Mouse (Mus musculus) embryo, embryonic 9.5 days (tissue): ENCODE measurements at regions not wholly inside any gene's neighbourhood (a gene's known extent, or its start where the extent isn't known, plus 50 kb on each side); places are given as distances from the start of the nearest gene placed in this dataset.

ENCODE experiments used
- DNase-seq: peaks from one replicate; pipeline ENCODE4 v3.0.0-alpha.2; 2017; ENCODE audit errors: extremely low spot score

DNA sequence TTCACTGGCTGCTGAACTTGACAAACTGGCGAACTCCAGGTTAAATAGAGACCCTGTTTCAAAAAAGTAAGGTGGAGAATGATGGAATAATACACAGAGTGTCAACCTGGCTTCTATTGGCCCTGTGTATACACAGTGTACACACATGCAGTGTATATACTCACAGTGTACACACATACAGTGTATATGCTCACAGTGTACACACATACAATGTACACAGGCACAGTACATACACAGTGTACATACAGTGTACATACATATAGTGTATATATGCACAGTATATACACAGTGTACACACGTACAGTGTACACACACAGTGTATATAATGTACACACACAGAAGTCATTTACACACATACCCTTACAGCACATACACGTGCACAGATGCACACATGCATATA, 52.4 kb upstream of the Aldh1b1 start:
- DNase-seq = no peak

DNA sequence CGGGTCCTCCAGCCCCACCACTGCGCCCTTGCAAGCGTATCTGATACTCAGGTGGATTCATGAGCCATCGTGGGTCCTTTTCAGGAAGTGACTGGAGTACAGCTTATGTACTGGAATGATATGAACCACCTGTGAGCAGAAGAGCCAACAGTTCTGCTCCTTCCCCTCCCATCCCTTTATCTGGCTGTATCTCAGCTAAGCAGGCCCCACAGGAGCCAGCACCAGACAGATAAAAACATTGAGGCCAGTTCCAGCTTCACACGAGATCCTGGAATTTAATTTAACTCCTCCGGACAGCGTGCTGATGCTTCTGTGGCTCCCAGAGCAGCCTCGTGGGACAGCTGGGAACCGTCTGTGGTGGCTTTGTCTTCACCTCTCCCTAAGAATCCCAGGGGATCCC, 53.1 kb upstream of the Aldh1b1 start:
- DNase-seq = no peak

DNA sequence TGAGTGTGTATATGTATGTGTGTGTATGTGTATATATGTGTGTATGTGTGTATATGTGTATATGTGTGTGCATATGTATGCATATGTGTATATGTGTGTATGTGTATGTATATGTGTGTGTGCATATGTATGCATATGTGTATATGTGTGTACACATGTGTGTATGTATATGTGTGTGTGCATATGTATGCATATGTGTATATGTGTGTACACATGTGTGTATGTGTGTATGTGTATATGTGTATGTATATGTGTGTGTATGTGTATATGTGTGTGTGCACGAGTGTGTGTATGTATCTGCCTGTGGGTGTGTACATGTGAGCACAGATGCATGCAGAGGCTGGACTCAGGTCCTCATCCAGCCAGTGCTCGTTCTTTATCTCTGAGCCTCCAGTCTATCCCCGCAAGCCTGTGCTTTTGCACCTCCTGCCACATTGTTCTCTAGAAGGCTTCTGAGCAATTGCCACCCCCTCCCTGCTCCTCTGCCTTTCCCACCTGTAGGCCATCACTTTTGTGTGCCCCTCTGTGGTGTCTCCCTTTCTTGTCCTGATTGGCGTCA, 53.9 kb upstream of the Aldh1b1 start:
- no peak for DNase-seq

DNA sequence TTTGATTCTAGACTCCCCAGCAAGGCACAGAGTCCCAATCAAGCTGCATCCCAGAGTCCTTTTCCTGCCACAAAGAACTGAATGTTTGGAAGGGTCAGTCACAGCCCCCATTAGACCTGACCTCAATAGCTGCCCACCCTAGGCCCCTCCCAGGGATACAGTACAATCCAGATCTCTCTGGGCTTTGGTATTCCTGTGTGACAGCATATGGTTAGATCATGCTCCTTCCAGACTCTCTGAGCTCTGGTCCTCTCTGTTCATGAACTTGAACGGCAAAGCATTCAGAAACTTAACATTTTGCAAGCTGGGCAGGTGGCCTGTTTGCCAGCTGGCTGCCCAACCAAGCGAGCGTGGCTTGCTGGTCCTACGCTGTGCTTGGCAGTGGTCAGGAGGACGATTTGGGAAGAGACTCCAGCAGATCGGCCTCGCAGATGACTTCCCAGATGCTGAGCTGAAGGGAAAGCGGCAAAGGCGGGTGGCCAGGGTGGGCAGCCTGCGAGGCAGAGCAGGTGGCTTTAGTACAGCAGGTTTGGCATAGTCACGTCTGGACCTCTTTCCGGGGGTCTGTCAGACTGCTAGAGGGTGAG, 58.0 kb upstream of the Aldh1b1 start:
- DNase-seq = no peak

DNA sequence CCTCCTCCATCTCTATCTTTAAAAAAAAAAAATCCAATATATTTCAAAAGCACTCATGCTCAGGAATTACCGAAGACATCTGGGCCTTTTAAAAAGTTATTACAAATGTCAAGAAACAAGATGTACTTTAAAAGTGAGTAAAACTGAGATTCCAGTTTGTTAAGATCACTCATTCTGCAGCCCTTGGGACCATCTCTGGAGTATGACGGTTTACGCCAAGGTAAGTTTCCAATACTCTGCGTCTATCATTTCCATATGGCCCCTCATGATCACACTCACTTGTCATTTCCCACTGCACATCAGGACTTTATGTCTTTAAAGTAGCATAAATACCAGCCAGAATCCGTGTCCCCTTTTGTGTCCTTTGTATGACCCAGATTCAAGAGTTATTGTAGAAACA, 58.5 kb upstream of the Aldh1b1 start:
- DNase-seq = no peak

DNA sequence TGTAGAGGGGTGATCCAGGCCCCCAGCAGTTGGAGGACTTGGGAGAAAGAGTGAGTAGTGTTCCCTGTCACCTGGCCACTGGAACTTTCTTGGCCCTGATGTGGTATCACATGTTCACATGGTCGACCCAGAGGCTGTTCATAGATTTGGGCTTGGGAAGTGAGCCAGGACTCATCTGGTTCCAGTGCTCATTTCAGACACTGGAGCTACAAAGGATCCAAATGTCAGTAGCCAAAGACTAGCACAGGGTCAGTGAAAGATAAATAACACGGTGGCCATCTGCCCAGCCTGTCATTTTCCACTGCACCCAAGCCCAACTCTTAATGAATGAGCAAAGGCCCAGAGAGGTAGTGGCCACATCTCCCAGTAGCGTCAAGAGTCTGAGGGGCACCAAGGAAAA, 59.1 kb upstream of the Aldh1b1 start:
- DNase-seq = no peak

DNA sequence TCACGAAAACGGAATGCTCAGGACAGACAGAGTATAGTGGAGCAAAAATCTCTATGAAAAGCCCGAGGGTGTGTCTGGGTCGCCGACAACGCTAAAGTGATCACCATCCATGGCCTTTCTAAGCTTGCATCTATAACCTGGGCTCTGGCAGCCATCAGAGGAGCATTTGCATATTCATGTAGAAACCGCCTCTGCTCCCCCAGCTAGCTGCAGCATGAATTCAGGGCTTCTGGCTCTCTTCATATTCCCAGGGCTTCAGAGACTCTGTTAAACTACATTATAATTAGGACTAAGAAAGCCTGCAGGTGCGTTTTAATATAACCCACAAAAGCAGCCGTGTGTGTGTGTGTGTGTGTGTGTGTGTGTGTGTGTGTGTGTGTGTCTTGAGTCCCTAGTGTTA, 59.7 kb upstream of the Aldh1b1 start:
- DNase-seq = no peak

DNA sequence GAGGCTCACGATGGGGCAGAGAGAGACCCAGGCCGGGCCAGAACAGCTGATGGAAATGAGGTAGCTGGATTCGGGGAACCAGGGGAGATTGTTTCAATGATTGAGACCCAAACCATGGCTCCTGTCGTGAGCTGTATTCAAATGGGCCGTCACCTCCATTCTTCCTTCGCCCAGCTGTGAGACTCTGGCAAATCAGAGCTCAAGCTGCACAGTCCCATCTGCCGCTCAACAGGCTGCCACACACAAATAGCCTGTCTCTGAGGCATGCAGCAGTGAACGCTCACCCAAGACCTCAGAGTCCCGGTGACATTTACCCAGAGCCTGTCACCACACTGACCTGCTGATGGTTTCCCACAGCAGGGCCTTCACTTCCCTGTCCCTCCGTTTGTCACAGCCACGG, 60.1 kb upstream of the Aldh1b1 start:
- no peak for DNase-seq

DNA sequence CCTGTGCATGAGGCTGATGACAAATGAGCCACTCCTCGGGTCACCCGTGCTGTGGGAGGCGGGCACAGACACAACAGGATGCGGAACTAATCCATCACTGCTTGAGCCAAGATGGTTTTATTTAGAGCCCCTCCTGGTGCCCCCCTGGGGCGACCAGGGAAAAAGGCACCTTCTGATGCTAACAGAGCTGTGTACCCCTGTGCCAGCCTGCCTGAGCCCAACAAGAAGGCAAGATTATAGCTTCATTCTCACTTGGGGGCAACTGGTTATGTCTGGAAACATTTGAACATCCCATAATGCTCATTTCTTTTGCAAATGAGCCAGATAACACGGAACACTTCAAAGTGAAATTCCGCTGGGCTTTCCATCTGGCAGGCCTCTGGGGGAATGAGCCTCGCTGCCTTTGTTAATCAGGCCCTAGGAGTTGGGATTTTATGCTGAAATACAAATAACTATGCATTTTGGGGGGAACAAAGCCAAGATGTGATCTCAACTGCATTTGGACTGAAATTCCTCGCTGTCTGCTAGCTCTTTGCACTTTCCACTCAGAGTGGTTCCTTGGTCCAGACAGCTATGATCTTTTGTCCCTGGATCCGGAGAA, 62.5 kb upstream of the Aldh1b1 start:
- no peak for DNase-seq

DNA sequence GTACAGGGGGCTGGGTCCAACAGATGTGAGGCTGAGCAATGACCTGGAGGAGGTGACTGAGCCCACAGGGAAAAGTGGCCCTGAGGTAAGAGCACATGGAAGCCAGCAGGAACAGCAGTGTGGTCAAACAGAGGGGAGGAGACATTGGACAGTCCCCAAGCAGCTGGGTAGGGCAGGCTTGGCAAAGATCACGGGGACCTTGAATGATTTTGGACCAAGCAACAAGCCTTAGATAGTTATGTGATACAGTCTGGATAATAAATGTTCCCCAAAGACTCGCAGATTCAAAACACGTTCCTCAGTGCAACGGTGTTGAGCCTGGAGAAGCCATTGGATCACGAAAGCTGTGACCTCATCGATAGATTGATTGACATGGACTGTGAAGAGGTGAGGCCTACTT, 64.8 kb upstream of the Aldh1b1 start:
- no peak for DNase-seq

DNA sequence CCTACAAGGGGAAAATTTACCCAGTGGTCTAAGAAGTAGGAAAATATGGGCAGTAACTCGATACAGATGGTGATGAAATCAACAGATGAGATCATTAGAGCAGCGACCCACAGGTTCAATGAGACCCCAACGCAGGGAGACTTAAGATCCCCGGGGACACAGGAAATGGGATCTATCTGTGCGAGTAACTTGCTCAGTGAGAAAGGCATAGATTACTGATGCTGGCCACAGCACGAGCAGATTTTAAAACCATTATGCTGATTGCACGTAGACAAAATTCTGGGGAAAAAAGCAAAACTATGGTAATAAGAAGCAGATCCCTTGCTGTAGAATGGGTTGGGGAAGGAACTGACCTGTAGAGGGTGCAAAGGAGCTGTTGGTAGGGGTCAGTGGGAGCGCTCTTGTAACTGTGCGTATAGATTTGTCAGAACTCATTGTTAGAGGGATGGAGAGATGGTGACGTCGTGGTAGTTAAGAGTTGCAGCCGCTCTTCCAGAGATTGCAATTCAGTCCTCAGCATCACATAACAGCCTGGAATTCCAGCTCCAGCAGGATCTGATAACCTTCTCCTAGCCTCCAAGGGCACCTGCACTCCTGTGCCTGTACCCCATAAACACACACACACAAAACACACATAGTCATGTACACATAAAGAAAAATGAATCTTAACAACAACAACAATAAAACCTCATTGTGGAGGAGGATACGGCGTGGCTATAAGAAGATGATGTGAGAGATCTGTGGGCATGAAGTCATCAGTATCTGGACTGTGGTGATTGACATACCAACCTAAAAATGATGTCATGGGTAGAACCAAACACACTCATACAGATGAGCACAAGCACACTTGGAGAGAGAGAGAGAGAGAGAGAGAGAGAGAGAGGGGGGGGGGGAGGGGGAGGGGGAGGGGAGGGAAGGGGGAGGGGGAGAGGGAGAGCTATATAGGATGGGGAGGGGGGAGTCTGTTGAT, 67.7 kb upstream of the Aldh1b1 start:
- DNase-seq = peak; percentile 46

DNA sequence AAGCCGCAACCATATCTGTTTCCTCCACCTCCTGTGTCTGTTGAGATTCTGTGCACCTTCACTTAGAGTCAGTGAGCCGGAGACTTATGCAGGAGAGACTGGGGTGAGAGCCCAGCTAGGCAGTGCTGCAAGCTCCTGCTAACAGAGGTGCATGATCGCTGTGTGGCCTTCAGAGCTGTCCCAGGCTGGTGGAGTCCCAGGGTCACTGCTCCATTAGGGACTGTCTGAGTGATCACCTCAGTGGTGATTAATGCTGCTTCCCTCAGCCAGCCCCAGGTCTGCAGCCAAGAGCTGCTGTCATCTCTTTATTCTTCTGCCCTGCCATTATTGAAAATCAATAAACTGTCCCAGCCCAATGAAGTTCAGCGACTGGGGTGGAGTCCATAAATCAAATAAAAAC, 69.0 kb upstream of the Aldh1b1 start:
- DNase-seq = no peak

DNA sequence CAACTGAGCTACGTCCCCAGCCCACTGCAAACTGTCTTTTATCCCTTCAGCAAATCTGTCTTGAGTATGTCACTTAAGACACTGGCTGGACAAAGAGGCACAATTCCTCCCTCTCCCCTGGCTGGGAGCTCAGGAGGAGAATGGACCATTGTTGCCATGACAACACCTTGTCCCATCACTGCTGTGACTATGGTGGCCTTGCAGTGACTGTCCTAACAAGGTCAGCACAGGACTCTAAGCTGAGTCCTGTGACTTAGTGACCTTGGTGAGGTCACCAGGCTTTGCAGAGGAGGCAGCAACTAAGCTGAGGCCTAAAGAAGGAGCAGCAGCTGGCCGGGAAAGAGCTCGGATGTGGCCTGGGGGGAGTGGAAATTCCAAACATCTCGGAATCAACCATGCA, 70.0 kb upstream of the Aldh1b1 start:
- peak; percentile 38 for DNase-seq

DNA sequence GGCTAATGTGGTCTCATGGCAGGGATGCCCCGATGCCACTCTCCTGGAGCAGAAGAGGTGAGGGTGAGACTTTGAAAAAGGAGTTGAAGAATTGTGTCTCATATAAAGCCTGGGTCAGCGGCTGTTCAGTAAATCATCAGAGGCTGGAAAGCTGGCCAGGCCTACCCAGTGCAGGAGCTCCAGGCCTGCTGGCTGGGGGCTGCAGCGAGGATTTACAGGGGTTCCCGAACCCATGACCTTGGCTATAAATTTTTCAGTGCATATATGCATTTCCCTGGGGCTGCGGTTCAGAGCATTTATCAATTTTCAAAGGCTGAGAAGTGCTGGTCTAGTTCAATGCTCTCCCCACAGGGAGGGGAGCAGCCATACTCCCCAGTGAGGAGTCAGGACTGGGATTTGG, 70.9 kb upstream of the Aldh1b1 start:
- no peak for DNase-seq

DNA sequence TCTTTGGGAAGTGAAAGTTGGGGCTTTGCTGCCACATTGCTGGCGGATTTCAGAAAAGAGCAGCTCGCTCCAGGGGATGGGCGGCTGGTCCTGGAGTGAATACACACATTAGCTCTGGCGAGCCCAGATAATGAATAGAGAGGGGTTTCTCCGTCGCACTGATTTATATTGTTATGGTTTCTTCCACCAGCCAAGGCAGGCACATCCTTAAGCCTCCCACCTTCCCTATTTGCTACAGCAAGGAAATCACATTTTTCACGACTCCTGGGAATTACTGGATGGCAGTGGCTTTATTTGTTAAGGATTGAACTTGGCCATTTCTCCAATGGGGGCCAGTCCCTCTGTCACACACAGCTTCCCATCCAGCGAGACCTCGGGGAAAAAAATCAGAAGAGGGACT, 71.3 kb upstream of the Aldh1b1 start:
- DNase-seq = no peak

DNA sequence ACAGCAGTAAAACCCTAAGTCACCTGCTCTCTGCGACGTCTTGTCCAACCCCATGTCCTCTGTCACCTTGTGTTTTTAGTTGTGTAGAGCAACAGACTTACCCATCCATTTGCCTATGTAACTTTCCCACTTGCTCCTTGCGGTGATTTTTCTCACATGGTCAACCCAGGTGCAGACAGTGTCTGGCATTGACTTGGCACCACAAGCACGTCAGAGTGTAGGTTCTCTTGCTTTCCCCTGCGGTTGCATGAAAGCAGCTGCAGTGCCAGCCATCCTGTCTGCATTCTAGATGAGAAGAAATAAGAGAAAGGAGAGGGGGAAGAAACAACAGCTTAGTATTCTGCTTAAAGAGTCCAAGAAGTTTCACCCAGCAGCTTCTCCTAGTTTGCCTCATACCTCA, 72.0 kb upstream of the Aldh1b1 start:
- DNase-seq = no peak

DNA sequence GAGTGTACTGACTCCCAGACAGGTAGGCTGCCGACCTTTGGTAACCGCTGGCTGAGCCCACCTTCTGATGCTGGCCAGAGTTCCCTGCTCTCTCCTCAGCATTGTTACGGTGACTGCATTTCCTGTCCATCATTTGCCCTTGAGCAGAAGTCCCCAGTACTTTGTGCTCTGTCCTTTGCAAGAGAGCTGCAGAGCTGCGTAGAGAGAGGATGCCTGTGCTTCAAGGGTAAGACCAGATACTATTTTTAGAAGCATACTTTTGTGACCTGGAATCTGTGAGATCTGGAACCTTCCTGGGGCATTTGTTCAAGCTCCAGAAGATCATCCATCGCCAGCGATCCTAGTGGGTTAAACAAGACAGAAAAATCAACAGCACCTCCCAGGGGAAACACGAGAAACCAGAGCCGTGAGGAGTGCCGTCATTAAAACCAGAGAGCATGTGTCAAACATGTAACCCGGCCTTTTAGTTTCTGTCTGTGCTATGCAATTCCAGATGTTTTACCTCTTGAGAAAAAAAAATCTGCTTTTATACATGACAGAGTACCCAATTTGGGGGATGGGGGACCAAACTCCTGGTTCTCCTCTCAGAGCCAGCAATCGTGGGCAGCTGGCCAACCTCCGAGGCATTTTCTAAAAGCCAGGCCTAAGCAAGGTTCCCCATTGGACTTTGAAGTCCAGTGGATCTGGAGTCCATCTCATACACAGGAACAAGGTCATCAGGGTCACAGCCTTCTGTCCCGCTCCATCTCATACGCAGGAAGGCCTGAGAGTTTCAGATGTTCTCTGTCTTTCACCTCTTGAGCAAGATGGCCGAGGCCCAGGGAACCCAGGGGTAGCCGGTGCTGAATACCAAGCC, 73.5 kb upstream of the Aldh1b1 start:
- no peak for DNase-seq

DNA sequence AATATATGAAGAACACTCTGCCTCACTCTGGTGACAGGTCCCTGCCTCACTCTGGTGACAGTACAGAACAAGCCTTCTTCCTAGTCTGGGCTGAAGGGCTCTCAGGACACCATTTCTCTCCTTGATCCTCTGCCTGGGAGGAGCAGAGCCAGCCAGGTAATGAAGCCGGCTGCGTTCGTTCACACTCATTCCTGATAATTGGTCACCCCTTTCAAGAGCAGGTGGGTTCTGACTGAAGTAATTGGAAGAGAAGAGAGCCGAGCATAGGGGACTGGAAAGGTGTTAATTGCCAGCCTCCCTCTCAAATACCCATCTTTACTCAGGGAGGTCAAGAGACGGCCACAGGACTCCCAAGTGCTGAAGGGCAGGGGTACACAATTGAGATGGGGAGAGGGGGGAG, 78.5 kb upstream of the Aldh1b1 start:
- no peak for DNase-seq

DNA sequence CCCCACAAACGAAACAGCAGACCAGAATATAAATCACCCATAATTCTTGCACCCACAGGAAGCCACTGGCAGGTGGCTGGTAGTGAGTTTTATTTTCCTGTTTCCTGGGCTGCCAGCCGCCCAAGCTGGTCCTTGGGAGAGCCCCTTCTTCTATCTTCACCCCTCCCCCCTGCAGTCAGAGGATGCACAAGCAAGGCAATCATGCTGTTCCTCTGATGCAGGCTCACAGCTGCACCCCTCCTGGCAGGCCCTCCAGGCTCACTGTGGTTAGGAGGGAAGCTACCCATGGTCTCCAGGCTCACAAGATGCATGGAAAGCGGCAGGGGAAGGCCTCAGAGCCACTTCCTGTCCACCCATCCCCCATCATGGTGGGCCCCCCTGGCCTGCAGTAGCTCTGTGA, 79.3 kb upstream of the Aldh1b1 start:
- no peak for DNase-seq

DNA sequence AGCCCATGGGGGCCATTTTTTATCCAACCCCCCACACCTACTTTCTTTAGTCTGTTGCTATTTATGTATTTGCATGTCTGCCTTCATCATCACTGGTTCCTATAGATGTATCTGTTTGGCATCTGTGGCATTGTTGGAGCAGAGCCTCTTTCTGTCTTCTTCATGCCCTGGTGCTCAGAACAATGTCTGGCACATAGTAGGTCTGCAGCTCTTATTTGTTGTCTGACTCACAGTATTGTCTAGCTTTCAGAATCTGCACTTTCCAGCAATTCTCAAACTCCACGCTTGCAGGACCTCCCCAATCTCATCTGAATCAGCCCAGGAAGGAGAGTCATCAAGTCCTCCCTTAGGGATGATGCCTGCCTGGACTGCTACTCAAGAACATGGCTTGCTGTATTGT, 82.9 kb upstream of the Aldh1b1 start:
- no peak for DNase-seq

DNA sequence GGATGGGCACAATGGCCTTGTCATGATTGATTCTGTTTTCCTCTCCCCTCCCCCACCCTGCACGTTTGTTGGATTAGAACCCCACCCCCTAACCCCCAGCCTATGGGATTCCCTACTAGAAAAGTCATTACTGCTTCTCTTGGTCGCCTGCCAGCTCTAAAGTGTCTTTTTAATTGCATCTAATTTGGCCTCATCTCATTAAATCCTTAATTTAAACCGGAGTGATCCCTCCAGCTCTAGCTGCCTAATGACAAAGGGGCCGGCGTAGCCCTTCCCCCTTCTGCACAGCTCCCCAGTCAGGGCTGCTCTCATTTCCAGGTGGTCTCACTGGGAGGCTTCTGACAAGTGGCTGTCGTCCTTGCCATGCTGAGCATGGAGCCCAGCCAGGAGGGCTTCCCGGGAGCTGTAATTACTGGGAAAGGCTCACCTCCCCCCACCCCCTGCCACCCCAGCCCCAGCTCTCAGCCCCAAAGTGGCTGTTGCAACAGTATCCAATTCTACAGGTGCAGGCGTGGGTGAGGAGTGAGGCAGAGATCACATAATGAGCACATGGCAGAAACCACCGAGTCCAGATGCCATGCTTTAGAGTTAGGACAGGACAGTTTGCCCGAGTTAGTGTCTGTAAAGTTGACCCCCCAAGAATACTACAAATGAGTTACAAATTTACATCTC, 84.8 kb upstream of the Aldh1b1 start:
- no peak for DNase-seq
